Mouse (Mus musculus) embryonic facial prominence, embryonic 12.5 days (tissue): ENCODE measurements around the gene Dbf4. TPM values are rescaled to one million over a fixed set of nuclear protein-coding genes. Genes with fewer than 3 reads are reported as not detected.

Experiments
- ATAC-seq: fragments of 200-750 bp; cut with Nextera tagmentation; 2 replicates; pipeline ENCODE4 v1.8.0; 2017; ENCODE audit not compliant: insufficient number of reproducible peaks, insufficient read depth, low FRiP score, low TSS enrichment
- H3K27ac ChIP-seq: fragments of 300-500 bp; sonication (generic); 2 replicates; pipeline ENCODE4 v1.5.1; 2016; ENCODE audit warnings: mild to moderate bottlenecking
- H3K27me3 ChIP-seq: fragments of 300-500 bp; sonication (generic); 2 replicates; pipeline ENCODE4 v1.6.1; 2016; ENCODE audit warnings: mild to moderate bottlenecking, moderate library complexity
- H3K36me3 ChIP-seq: fragments of 300-500 bp; sonication (generic); 2 replicates; pipeline ENCODE4 v1.6.1; 2016; ENCODE audit warnings: mild to moderate bottlenecking
- H3K4me1 ChIP-seq: fragments of 300-500 bp; sonication (generic); 2 replicates; pipeline ENCODE4 v1.6.1; 2016
- H3K4me2 ChIP-seq: fragments of 300-500 bp; sonication (generic); replicated peaks from 2 replicates; pipeline ENCODE4 v1.6.1; 2016; ENCODE audit warnings: mild to moderate bottlenecking, moderate library complexity
- H3K4me3 ChIP-seq: fragments of 300-500 bp; sonication (generic); 2 replicates; pipeline ENCODE4 v1.5.1; 2016; ENCODE audit warnings: mild to moderate bottlenecking
- H3K9ac ChIP-seq: fragments of 300-500 bp; sonication (generic); 2 replicates; pipeline ENCODE4 v1.6.1; 2016; ENCODE audit warnings: mild to moderate bottlenecking, moderate library complexity
- H3K9me3 ChIP-seq: fragments of 300-500 bp; sonication (generic); 2 replicates; pipeline ENCODE4 v1.6.1; 2016; ENCODE audit warnings: mild to moderate bottlenecking, moderate library complexity
- WGBS: fragments of 180-500 bp; shearing (Covaris S2); methylation state at CpG from one replicate; pipeline ENCODE4 v1.1.7; 2016; 5-methylcytosine and 5-hydroxymethylcytosine counted together
- polyA plus RNA-seq: library from polyadenylated mRNA; unstranded; fragments of >200 nt; fragmentation: Nextera tagmentation; extraction: Ambion mirVana; gene quantifications from 2 replicates; pipeline ENCODE4 v1.2.1, GENCODE M21; 2016

The Dbf4 gene
- polyA plus RNA-seq, 1 experiment from 2014 or later = 54.6 TPM

GRCm38 (mm10) chr5:8362361-8362760, 60.2 kb downstream of the Dbf4 start:
- no peak overlapping the region for H3K9ac ChIP-seq
- H3K27ac ChIP-seq = no peak overlapping the region
- WGBS = 67% methylated on average over 1 of the region's 1 CpGs
- H3K4me2 ChIP-seq = no peak overlapping the region
- no peak for ATAC-seq
- H3K27me3 ChIP-seq = no peaks in the 10 kb centered on the region
- peaks cover 6% of the 10 kb centered on the region; the same call in 1 of the 2 replicates for H3K4me1 ChIP-seq
- no peak overlapping the region for H3K4me3 ChIP-seq
- H3K36me3 ChIP-seq = no peaks in the 10 kb centered on the region
- H3K9me3 ChIP-seq = no peaks in the 10 kb centered on the region

GRCm38 (mm10) chr5:8357677-8358076, 64.8 kb downstream of the Dbf4 start:
- Histone ChIP-seq H3K4me1 (no peaks in the 10 kb centered on the region), H3K9ac (no peak overlapping the region), H3K36me3 (no peaks in the 10 kb centered on the region), H3K27ac (no peak overlapping the region), H3K27me3 (no peaks in the 10 kb centered on the region), H3K4me3 (no peak overlapping the region), H3K4me2 (no peak overlapping the region), H3K9me3 (no peaks in the 10 kb centered on the region)
- WGBS = 84% methylated on average over 8 of the region's 8 CpGs
- no peak for ATAC-seq

DNA sequence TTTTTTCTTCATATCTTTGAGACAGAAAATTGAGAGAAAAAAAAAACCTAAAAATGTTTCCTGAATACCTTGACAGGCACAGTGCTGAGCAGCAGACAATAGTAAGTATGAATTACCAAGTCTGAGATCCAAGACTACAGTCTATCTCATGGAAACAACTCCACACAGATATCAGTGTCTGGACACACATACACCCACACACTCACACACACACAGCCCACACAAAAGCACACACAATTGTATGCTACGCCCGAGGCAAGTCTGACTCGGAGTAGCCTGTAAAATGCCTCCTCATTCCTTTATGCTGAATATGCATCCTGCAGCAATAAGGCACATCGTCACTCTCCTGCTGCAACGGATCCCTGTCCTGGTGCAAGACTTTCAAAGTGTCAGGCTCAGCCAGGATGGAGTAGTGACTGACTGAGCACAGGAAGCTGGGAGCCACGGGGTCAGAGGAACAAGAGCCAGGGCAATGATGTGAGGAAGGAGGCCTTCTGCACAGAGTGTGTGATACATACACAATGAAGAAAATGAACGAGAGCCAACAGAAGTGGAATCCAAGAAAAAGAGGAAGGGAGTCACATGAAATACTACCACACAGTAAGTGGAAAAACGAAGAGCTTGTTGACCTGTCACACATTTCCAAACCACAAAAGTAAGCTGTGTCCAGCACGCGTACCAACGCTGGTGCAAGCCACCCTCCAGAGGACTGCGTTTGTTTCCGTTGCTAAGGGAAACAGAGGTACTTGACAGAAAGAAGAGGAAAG, 65.4 kb downstream of the Dbf4 start:
- no peaks in the 10 kb centered on the region for H3K36me3 ChIP-seq
- H3K4me1 ChIP-seq = no peaks in the 10 kb centered on the region
- no peaks in the 10 kb centered on the region for H3K9me3 ChIP-seq
- H3K4me3 ChIP-seq = no peak overlapping the region
- no peaks in the 10 kb centered on the region for H3K27me3 ChIP-seq
- no peak overlapping the region for H3K4me2 ChIP-seq
- no peak overlapping the region for H3K27ac ChIP-seq
- H3K9ac ChIP-seq = no peak overlapping the region
- WGBS = 51% methylated on average over 13 of the region's 13 CpGs
- ATAC-seq = 0 out of 2 replicates have a peak, but pooled peaks have one; percentile 52

DNA sequence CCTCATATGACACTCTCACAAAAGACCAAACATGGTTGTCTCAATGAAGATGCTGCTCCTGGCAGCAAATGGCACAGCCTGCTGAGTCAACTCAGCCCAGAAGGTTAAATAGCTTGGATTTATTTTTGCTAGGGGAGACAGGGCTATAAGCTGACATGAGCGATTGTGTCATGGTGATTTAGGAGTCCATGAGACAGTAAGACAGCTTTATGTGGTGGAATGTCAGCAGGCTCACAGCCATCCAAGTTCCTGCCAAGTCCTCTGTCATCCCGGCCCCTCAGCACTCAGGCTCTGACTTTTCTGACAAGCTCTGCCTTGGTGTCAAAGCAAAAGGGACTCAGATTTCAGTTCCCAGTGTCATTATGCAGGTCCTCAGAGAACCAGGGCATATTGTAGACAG, 66.2 kb downstream of the Dbf4 start:
- Histone ChIP-seq H3K9me3 (no peaks in the 10 kb centered on the region), H3K27me3 (no peaks in the 10 kb centered on the region), H3K9ac (no peak overlapping the region), H3K36me3 (no peaks in the 10 kb centered on the region), H3K4me3 (no peak overlapping the region), H3K27ac (no peak overlapping the region), H3K4me1 (no peaks in the 10 kb centered on the region), H3K4me2 (no peak overlapping the region)
- 43% methylated on average over 2 of the region's 2 CpGs for WGBS
- ATAC-seq = no peak

GRCm38 (mm10) chr5:8349557-8349956, 73.0 kb downstream of the Dbf4 start:
- Histone ChIP-seq H3K9ac (no peak overlapping the region), H3K9me3 (no peaks in the 10 kb centered on the region), H3K4me2 (no peak overlapping the region), H3K4me3 (no peak overlapping the region), H3K36me3 (no peaks in the 10 kb centered on the region), H3K4me1 (no peaks in the 10 kb centered on the region), H3K27ac (no peak overlapping the region), H3K27me3 (no peaks in the 10 kb centered on the region)
- no peak for ATAC-seq
- WGBS = 56% methylated on average over 10 of the region's 10 CpGs

Other genes with a start within 250 kb of the Dbf4 start
- 17.6 and 18.4 TPM in 2 replicates for gene Adam22, start 54.6 kb downstream of the Dbf4 start, polyA plus RNA-seq
- gene Slc25a40, start 134 bp upstream of the Dbf4 start, polyA plus RNA-seq = 12.4 and 14.1 TPM in 2 replicates
- 7.7 and 8.3 TPM in 2 replicates for gene Rundc3b, start 200.2 kb upstream of the Dbf4 start, polyA plus RNA-seq
- gene Abcb1a, start 237.4 kb upstream of the Dbf4 start, polyA plus RNA-seq = 0.28 and 0.39 TPM in 2 replicates